8 mouse cellular contexts compared by ENCODE assay signal in genomic region chr15:41162793-41163192, GRCm38 (mm10).
DNase-seq lines count a peak whose midpoint lies in the region; ATAC-seq lines count a peak whose summit lies in the region.

No protein-coding gene starts in this region.

- DNase-seq in urinary bladder, postnatal 25 days (ENCODE audit: low spot score): peak; percentile 22
- no peak for DNase-seq in urinary bladder, adult 18-20 months (ENCODE audit: low spot score in 2 of 2)
- peak; percentile 19 for DNase-seq in cerebellum, adult 11-12 months
- peak; percentile 9 to 45 for DNase-seq in kidney, adult 8-10 months
- DNase-seq in spleen, adult 12 weeks (ENCODE audit: low spot score): no peak

- ATAC-seq in forebrain, embryonic 15.5 days (replicated peaks): peak; percentile 63; the same call in 1 of the 2 replicates
- no peak for ATAC-seq in limb, embryonic 13.5 days (ENCODE audit: low FRiP score, low read depth)
- ATAC-seq in neural tube, embryonic 13.5 days (ENCODE audit: low read depth): peak; percentile 69; the same call in 1 of the 2 replicates

- no peaks in the 10 kb centered on the region for H3K36me3 ChIP-seq in forebrain, embryonic 15.5 days
- H3K36me3 ChIP-seq in limb, embryonic 13.5 days: no peaks in the 10 kb centered on the region
- no peaks in the 10 kb centered on the region for H3K36me3 ChIP-seq in neural tube, embryonic 13.5 days

- no peak overlapping the region for H3K4me2 ChIP-seq in forebrain, embryonic 15.5 days (replicated peaks)
- peak overlapping the region; percentile 27; the same call in 1 of the 2 replicates for H3K4me2 ChIP-seq in limb, embryonic 13.5 days (replicated peaks)
- H3K4me2 ChIP-seq in neural tube, embryonic 13.5 days: no peak overlapping the region

- H3K27me3 ChIP-seq in forebrain, embryonic 15.5 days: no peaks in the 10 kb centered on the region
- no peaks in the 10 kb centered on the region for H3K27me3 ChIP-seq in limb, embryonic 13.5 days
- no peaks in the 10 kb centered on the region for H3K27me3 ChIP-seq in neural tube, embryonic 13.5 days

- peaks cover 6% of the 10 kb centered on the region; the same call in 1 of the 2 replicates for H3K4me1 ChIP-seq in forebrain, embryonic 15.5 days
- H3K4me1 ChIP-seq in limb, embryonic 13.5 days: 0 out of 2 replicates have a peak, but pooled peaks cover 5% of the 10 kb centered on the region
- H3K4me1 ChIP-seq in neural tube, embryonic 13.5 days (replicated peaks): peaks cover 4% of the 10 kb centered on the region; the same call in 1 of the 2 replicates

- H3K9me3 ChIP-seq in forebrain, embryonic 15.5 days: no peaks in the 10 kb centered on the region
- H3K9me3 ChIP-seq in limb, embryonic 13.5 days: no peaks in the 10 kb centered on the region
- no peaks in the 10 kb centered on the region for H3K9me3 ChIP-seq in neural tube, embryonic 13.5 days

- H3K27ac ChIP-seq in forebrain, embryonic 15.5 days (replicated peaks): no peak overlapping the region
- H3K27ac ChIP-seq in limb, embryonic 13.5 days: no peak overlapping the region
- H3K27ac ChIP-seq in neural tube, embryonic 13.5 days (replicated peaks): no peak overlapping the region

- H3K9ac ChIP-seq in forebrain, embryonic 15.5 days (replicated peaks): no peak overlapping the region
- H3K9ac ChIP-seq in limb, embryonic 13.5 days: no peak overlapping the region
- no peak overlapping the region for H3K9ac ChIP-seq in neural tube, embryonic 13.5 days

- WGBS in forebrain, embryonic 15.5 days: 4% methylated on average over 8 of the region's 8 CpGs
- 7% methylated on average over 8 of the region's 8 CpGs for WGBS in limb, embryonic 13.5 days
- WGBS in neural tube, embryonic 13.5 days: 3% methylated on average over 8 of the region's 8 CpGs

- H3K4me3 ChIP-seq in forebrain, embryonic 15.5 days: no peak overlapping the region
- no peak overlapping the region for H3K4me3 ChIP-seq in limb, embryonic 13.5 days
- H3K4me3 ChIP-seq in neural tube, embryonic 13.5 days: no peak overlapping the region

Comparison
In these comparisons a context has a peak if more than half of its experiments do, and no peak if none do; other contexts are left out.
1. DNase-seq: peak in urinary bladder, postnatal 25 days (single experiment), cerebellum, adult 11-12 months (single experiment) and kidney, adult 8-10 months (2 of 2); none in urinary bladder, adult 18-20 months (0 of 2) and spleen, adult 12 weeks (single experiment).